Mouse (Mus musculus) hindbrain, embryonic 16.5 days (tissue): Measurements from ENCODE around the gene Tnks1bp1. TPM values are rescaled to one million over a fixed set of nuclear protein-coding genes. Genes with fewer than 3 reads are reported as not detected.

Experiments
- polyA plus RNA-seq: library from polyadenylated mRNA; unstranded; fragments of >200 nt; fragmentation: Nextera tagmentation; extraction: Ambion mirVana; gene quantifications from 2 replicates; pipeline ENCODE4 v1.2.1, GENCODE M21; 2015

Gene Tnks1bp1
- polyA plus RNA-seq, 1 experiment from 2014 or later: 19.6 TPM

Other genes with a start within 250 kb of the Tnks1bp1 start
- 26.1 and 27.8 TPM in 2 replicates for gene Ube2l6, start 249.2 kb upstream of the Tnks1bp1 start, polyA plus RNA-seq
- not detected in 2 replicates for gene Smtnl1, start 225.4 kb upstream of the Tnks1bp1 start, polyA plus RNA-seq
- gene Timm10, start 221.0 kb upstream of the Tnks1bp1 start, polyA plus RNA-seq: 76.5 and 83.2 TPM in 2 replicates
- 1.5 and 1.6 TPM in 2 replicates for gene Slc43a1, start 209.2 kb upstream of the Tnks1bp1 start, polyA plus RNA-seq
- gene Rtn4rl2, start 161.3 kb upstream of the Tnks1bp1 start, polyA plus RNA-seq: 3.0 and 4.5 TPM in 2 replicates
- gene Slc43a3, start 111.4 kb upstream of the Tnks1bp1 start, polyA plus RNA-seq: 5.4 and 5.7 TPM in 2 replicates
- 0.45 TPM in 1 of 2 replicates, not detected in the other for gene Prg2, start 67.6 kb upstream of the Tnks1bp1 start, polyA plus RNA-seq
- not detected in 2 replicates for gene Prg3, start 59.8 kb upstream of the Tnks1bp1 start, polyA plus RNA-seq
- gene Ssrp1, start 10.8 kb upstream of the Tnks1bp1 start, polyA plus RNA-seq: 156 and 166 TPM in 2 replicates
- 8.0 and 11.2 TPM in 2 replicates for gene P2rx3, start 10.6 kb upstream of the Tnks1bp1 start, polyA plus RNA-seq
- gene Aplnr, start 88.2 kb downstream of the Tnks1bp1 start, polyA plus RNA-seq: 23.9 and 33.7 TPM in 2 replicates
- gene Lrrc55, start 149.2 kb downstream of the Tnks1bp1 start, polyA plus RNA-seq: 12.7 and 13.2 TPM in 2 replicates